Mouse (Mus musculus) CH12.LX (cell line): Measurements from ENCODE around the gene Xpr1.

Source experiments
- GABPA ChIP-seq: IDR thresholded peaks from 2 replicates; pipeline ENCODE4 v1.6.1; 2012; ENCODE audit warnings: low read depth, low read length, improper control_type of control experiment, inconsistent platforms; ENCODE audit not compliant: insufficient replicate concordance
- KAT2A ChIP-seq: IDR thresholded peaks from 2 replicates; pipeline ENCODE4 v1.6.1; 2012; ENCODE audit warnings: low read length, improper control_type of control experiment, inconsistent platforms; ENCODE audit not compliant: insufficient replicate concordance
- POLR2A ChIP-seq: IDR thresholded peaks from 2 replicates; pipeline ENCODE4 v1.6.1; 2011; ENCODE audit warnings: low read depth, mild to moderate bottlenecking, improper control_type of control experiment, low read length
- ZC3H11A ChIP-seq: IDR thresholded peaks from 2 replicates; pipeline ENCODE4 v1.6.1; 2012; ENCODE audit warnings: low read depth, mild to moderate bottlenecking, inconsistent platforms, low read length, improper control_type of control experiment

DNA sequence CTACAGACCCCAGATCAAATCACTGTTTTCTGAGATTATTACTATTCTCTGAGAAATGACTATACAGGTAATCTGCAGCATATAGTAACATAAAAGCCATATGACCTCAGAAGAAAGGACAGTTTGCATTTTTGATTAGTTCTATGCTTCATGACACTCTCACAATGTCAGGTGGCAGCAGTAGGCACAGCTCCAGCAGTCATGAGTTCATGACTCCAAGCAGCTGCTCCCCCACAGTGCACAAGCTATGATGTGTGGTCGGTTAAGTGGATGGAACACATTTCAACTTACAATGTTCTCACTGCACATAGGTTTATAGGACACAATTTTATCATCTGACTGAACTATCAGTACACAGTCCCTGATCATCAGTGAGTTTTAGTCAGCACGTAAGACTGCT, 120.0 kb downstream of the Xpr1 start:
- no peak for TF ChIP-seq GABPA
- TF ChIP-seq ZC3H11A: no peak
- no peak for TF ChIP-seq POLR2A
- no peak for TF ChIP-seq KAT2A
